Mouse (Mus musculus): ENCODE data around the gene Dlst. TPM values are rescaled to one million over a fixed set of nuclear protein-coding genes. Genes with fewer than 3 reads are reported as not detected.

The Dlst gene
- polyA plus RNA-seq, 1 experiment from 2014 or later = 119 TPM

GRCm38 (mm10) chr12:85109426-85109825 lies 1.2 kb upstream of the Dlst start:
- ATAC-seq (ENCODE audit: low FRiP score, low TSS enrichment) = no peak
- peak overlapping the region; percentile 89; the same call in 1 of the 2 replicates for H3K4me2 ChIP-seq (replicated peaks; ENCODE audit: low read depth, low read length)
- H3K4me3 ChIP-seq (ENCODE audit: low read length) = no peak overlapping the region
- no peaks in the 10 kb centered on the region; the same call in 1 of the 2 replicates for H3K36me3 ChIP-seq (ENCODE audit: control insufficient read depth, insufficient read depth, low read length)
- no peak overlapping the region for H3K9ac ChIP-seq (ENCODE audit: low read depth, low read length)
- H3K4me1 ChIP-seq (ENCODE audit: control insufficient read depth, insufficient read depth, low read length) = peaks cover 28% of the 10 kb centered on the region
- H3K9me3 ChIP-seq (ENCODE audit: control insufficient read depth, low read length) = no peaks in the 10 kb centered on the region
- 40% methylated on average over 4 of the region's 4 CpGs for WGBS
- H3K27me3 ChIP-seq (ENCODE audit: control insufficient read depth, insufficient read depth, low read length) = no peaks in the 10 kb centered on the region
- no peak overlapping the region for H3K27ac ChIP-seq (ENCODE audit: low read depth, low read length)

- peak overlapping the region; percentile 97 for H3K9ac ChIP-seq (ENCODE audit: low read depth, low read length)
- peaks cover 28% of the 10 kb centered on the region for H3K4me1 ChIP-seq (ENCODE audit: control insufficient read depth, insufficient read depth, low read length)
- peak overlapping the region; percentile 99 for H3K4me3 ChIP-seq (ENCODE audit: low read length)
- H3K36me3 ChIP-seq (ENCODE audit: control insufficient read depth, insufficient read depth, low read length) = no peaks in the 10 kb centered on the region; the same call in 1 of the 2 replicates
- peak overlapping the region; percentile 83; the same call in 1 of the 2 replicates for H3K27ac ChIP-seq (ENCODE audit: low read depth, low read length)
- 14% methylated on average over 18 of the region's 18 CpGs for WGBS
- ATAC-seq (ENCODE audit: low FRiP score, low TSS enrichment) = no peak; the same call in 1 of the 2 replicates
- peak overlapping the region; percentile 89 for H3K4me2 ChIP-seq (replicated peaks; ENCODE audit: low read depth, low read length)
- no peaks in the 10 kb centered on the region for H3K27me3 ChIP-seq (ENCODE audit: control insufficient read depth, insufficient read depth, low read length)
- H3K9me3 ChIP-seq (ENCODE audit: control insufficient read depth, low read length) = no peaks in the 10 kb centered on the region
Measured at GRCm38 (mm10) chr12:85110011-85110697, 479 bp upstream of the Dlst start.

GRCm38 (mm10) chr12:85112550-85113251 lies 2.1 kb downstream of the Dlst start:
- 82% methylated on average over 7 of the region's 7 CpGs for WGBS
- no peaks in the 10 kb centered on the region for H3K27me3 ChIP-seq (ENCODE audit: control insufficient read depth, insufficient read depth, low read length)
- no peaks in the 10 kb centered on the region for H3K9me3 ChIP-seq (ENCODE audit: control insufficient read depth, low read length)
- H3K4me3 ChIP-seq (ENCODE audit: low read length) = no peak overlapping the region
- no peak overlapping the region for H3K27ac ChIP-seq (ENCODE audit: low read depth, low read length)
- no peak overlapping the region; the same call in 1 of the 2 replicates for H3K9ac ChIP-seq (ENCODE audit: low read depth, low read length)
- H3K4me2 ChIP-seq (replicated peaks; ENCODE audit: low read depth, low read length) = peak overlapping the region; percentile 89; the same call in 1 of the 2 replicates
- H3K36me3 ChIP-seq (ENCODE audit: control insufficient read depth, insufficient read depth, low read length) = peaks cover 8% of the 10 kb centered on the region; the same call in 1 of the 2 replicates
- ATAC-seq (ENCODE audit: low FRiP score, low TSS enrichment) = no peak
- H3K4me1 ChIP-seq (ENCODE audit: control insufficient read depth, insufficient read depth, low read length) = peaks cover 28% of the 10 kb centered on the region

GRCm38 (mm10) chr12:85113337-85113736 lies 2.7 kb downstream of the Dlst start:
- Histone ChIP-seq H3K4me1 (ENCODE audit: control insufficient read depth, insufficient read depth, low read length) (peaks cover 28% of the 10 kb centered on the region), H3K9me3 (ENCODE audit: control insufficient read depth, low read length) (no peaks in the 10 kb centered on the region), H3K9ac (ENCODE audit: low read depth, low read length) (no peak overlapping the region), H3K4me3 (ENCODE audit: low read length) (no peak overlapping the region), H3K27me3 (ENCODE audit: control insufficient read depth, insufficient read depth, low read length) (no peaks in the 10 kb centered on the region), H3K36me3 (ENCODE audit: control insufficient read depth, insufficient read depth, low read length) (peaks cover 14% of the 10 kb centered on the region), H3K27ac (ENCODE audit: low read depth, low read length) (no peak overlapping the region), H3K4me2 (replicated peaks; ENCODE audit: low read depth, low read length) (no peak overlapping the region)
- no peak for ATAC-seq (ENCODE audit: low FRiP score, low TSS enrichment)
- WGBS = 93% methylated on average over 3 of the region's 3 CpGs

GRCm38 (mm10) chr12:85113917-85114316 lies 3.3 kb downstream of the Dlst start:
- H3K36me3 ChIP-seq (ENCODE audit: control insufficient read depth, insufficient read depth, low read length) = peaks cover 20% of the 10 kb centered on the region
- peaks cover 28% of the 10 kb centered on the region for H3K4me1 ChIP-seq (ENCODE audit: control insufficient read depth, insufficient read depth, low read length)
- H3K9ac ChIP-seq (ENCODE audit: low read depth, low read length) = no peak overlapping the region
- H3K4me3 ChIP-seq (ENCODE audit: low read length) = no peak overlapping the region
- 93% methylated on average over 3 of the region's 3 CpGs for WGBS
- ATAC-seq (ENCODE audit: low FRiP score, low TSS enrichment) = no peak
- no peak overlapping the region for H3K27ac ChIP-seq (ENCODE audit: low read depth, low read length)
- H3K9me3 ChIP-seq (ENCODE audit: control insufficient read depth, low read length) = no peaks in the 10 kb centered on the region
- no peaks in the 10 kb centered on the region for H3K27me3 ChIP-seq (ENCODE audit: control insufficient read depth, insufficient read depth, low read length)
- no peak overlapping the region for H3K4me2 ChIP-seq (replicated peaks; ENCODE audit: low read depth, low read length)

- no peak overlapping the region for H3K4me2 ChIP-seq (replicated peaks; ENCODE audit: low read depth, low read length)
- no peaks in the 10 kb centered on the region for H3K27me3 ChIP-seq (ENCODE audit: control insufficient read depth, insufficient read depth, low read length)
- no peak overlapping the region for H3K27ac ChIP-seq (ENCODE audit: low read depth, low read length)
- H3K36me3 ChIP-seq (ENCODE audit: control insufficient read depth, insufficient read depth, low read length) = peaks cover 32% of the 10 kb centered on the region
- no peak overlapping the region for H3K9ac ChIP-seq (ENCODE audit: low read depth, low read length)
- no peak overlapping the region for H3K4me3 ChIP-seq (ENCODE audit: low read length)
- H3K9me3 ChIP-seq (ENCODE audit: control insufficient read depth, low read length) = no peaks in the 10 kb centered on the region
- WGBS = 84% methylated on average over 7 of the region's 7 CpGs
- peaks cover 20% of the 10 kb centered on the region for H3K4me1 ChIP-seq (ENCODE audit: control insufficient read depth, insufficient read depth, low read length)
- ATAC-seq (ENCODE audit: low FRiP score, low TSS enrichment) = no peak
Measured at GRCm38 (mm10) chr12:85115678-85116077, 5.0 kb downstream of the Dlst start.

GRCm38 (mm10) chr12:85121806-85122459 lies 11.3 kb downstream of the Dlst start:
- no peak overlapping the region for H3K4me3 ChIP-seq (ENCODE audit: low read length)
- H3K4me1 ChIP-seq (ENCODE audit: control insufficient read depth, insufficient read depth, low read length) = no peaks in the 10 kb centered on the region
- H3K27me3 ChIP-seq (ENCODE audit: control insufficient read depth, insufficient read depth, low read length) = no peaks in the 10 kb centered on the region
- no peak overlapping the region for H3K27ac ChIP-seq (ENCODE audit: low read depth, low read length)
- 90% methylated on average over 9 of the region's 9 CpGs for WGBS
- no peak overlapping the region for H3K9ac ChIP-seq (ENCODE audit: low read depth, low read length)
- ATAC-seq (ENCODE audit: low FRiP score, low TSS enrichment) = no peak
- no peaks in the 10 kb centered on the region for H3K9me3 ChIP-seq (ENCODE audit: control insufficient read depth, low read length)
- no peak overlapping the region for H3K4me2 ChIP-seq (replicated peaks; ENCODE audit: low read depth, low read length)
- H3K36me3 ChIP-seq (ENCODE audit: control insufficient read depth, insufficient read depth, low read length) = peaks cover 84% of the 10 kb centered on the region

GRCm38 (mm10) chr12:85123108-85123530 lies 12.5 kb downstream of the Dlst start:
- Histone ChIP-seq H3K27me3 (ENCODE audit: control insufficient read depth, insufficient read depth, low read length) (no peaks in the 10 kb centered on the region), H3K4me2 (replicated peaks; ENCODE audit: low read depth, low read length) (no peak overlapping the region), H3K27ac (ENCODE audit: low read depth, low read length) (no peak overlapping the region), H3K4me1 (ENCODE audit: control insufficient read depth, insufficient read depth, low read length) (no peaks in the 10 kb centered on the region), H3K36me3 (ENCODE audit: control insufficient read depth, insufficient read depth, low read length) (peaks cover 85% of the 10 kb centered on the region), H3K4me3 (ENCODE audit: low read length) (no peak overlapping the region), H3K9me3 (ENCODE audit: control insufficient read depth, low read length) (no peaks in the 10 kb centered on the region), H3K9ac (ENCODE audit: low read depth, low read length) (no peak overlapping the region)
- no peak for ATAC-seq (ENCODE audit: low FRiP score, low TSS enrichment)
- 94% methylated on average over 9 of the region's 9 CpGs for WGBS

Data from kidney, embryonic 14.5 days (tissue).